Mouse (Mus musculus): ENCODE results near the gene Spsb2.

- TF ChIP-seq EP300 (optimal IDR thresholded peaks at IDR 0.05) = no peak
- no peak for TF ChIP-seq CTCF (IDR thresholded peaks at IDR 0.05; ENCODE audit: low read depth)
Observed at GRCm38 (mm10) chr6:124816611-124817010, 8.2 kb downstream of the Spsb2 start.
